Mouse (Mus musculus) ovary, adult 2 months (tissue): ENCODE measurements around the gene Mpp2. TPM values are rescaled to one million over a fixed set of nuclear protein-coding genes. Genes with fewer than 3 reads are reported as not detected.

Source experiments
- polyA plus RNA-seq: library from polyadenylated mRNA; depleted of rRNA; stranded (reverse); fragments of >200 nt; gene quantifications from 2 replicates; pipeline ENCODE4 v1.2.3, GENCODE M21; 2012; rRNA removed

The Mpp2 gene
- polyA plus RNA-seq, result 10.5 and 10.9 TPM in 2 replicates

GRCm38 (mm10) chr11:102087931-102088898, at the start of gene Mpp2:
Mpp2 (minus strand) TSS chr11:102088515.

GRCm38 (mm10) chr11:102107732-102108131, 19.4 kb upstream of the Mpp2 start, which contains the start of gene Pyy:
Pyy (minus strand) TSS chr11:102107832.

DNA sequence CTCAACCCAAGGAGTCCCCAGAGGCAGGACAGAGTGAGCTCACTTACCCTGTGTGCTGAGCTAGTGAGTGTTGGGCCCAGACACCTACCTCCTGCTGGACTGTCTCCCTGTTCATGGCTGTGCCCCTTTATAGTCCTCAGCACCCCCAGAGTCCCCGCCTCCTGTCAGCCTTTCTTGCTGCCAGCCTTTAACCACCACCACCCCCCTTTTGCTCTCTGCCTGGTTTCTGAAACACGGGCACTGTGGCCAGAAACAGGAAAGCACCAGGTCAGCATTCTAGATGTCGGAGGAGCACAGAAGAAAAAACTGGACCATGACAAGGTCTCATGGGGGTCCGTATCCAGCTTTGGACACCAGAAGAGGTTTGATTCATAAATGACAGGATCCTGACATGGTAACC, 12.9 kb upstream of the Mpp2 start, which contains the start of gene Ppy:
TSS of gene Ppy (minus strand) at position 101 of the 400 bp plus-strand sequence.

GRCm38 (mm10) chr11:102041350-102041949, 46.9 kb downstream of the Mpp2 start, which contains the start of gene Cd300lg:
Cd300lg (plus strand) TSS chr11:102041509.

GRCm38 (mm10) chr11:102028087-102028816, 60.1 kb downstream of the Mpp2 start, which contains the start of gene Mpp3:
Mpp3 (minus strand) TSS chr11:102028461.

Other genes starting within 250 kb of the Mpp2 start
- gene Meox1, start 194.1 kb downstream of the Mpp2 start, polyA plus RNA-seq, result 1.2 and 1.7 TPM in 2 replicates
- gene Sost, start 121.5 kb downstream of the Mpp2 start, polyA plus RNA-seq, result 0.20 and 0.30 TPM in 2 replicates
- gene Cfap97d1, start 104.2 kb downstream of the Mpp2 start, polyA plus RNA-seq, result not detected in 2 replicates
- 117 and 138 TPM in 2 replicates for gene Dusp3, start 101.5 kb downstream of the Mpp2 start, polyA plus RNA-seq
- 19.1 and 19.2 TPM in 2 replicates for gene Mpp3, start 60.1 kb downstream of the Mpp2 start, polyA plus RNA-seq
- gene Cd300lg, start 47.0 kb downstream of the Mpp2 start, polyA plus RNA-seq, result 13.3 and 16.6 TPM in 2 replicates
- gene Ppy, start 12.8 kb upstream of the Mpp2 start, polyA plus RNA-seq, result not detected in 2 replicates
- not detected in 2 replicates for gene Pyy, start 19.3 kb upstream of the Mpp2 start, polyA plus RNA-seq
- 3.6 and 3.7 TPM in 2 replicates for gene Nags, start 57.0 kb upstream of the Mpp2 start, polyA plus RNA-seq
- 37.3 and 46.7 TPM in 2 replicates for gene Tmem101, start 67.9 kb upstream of the Mpp2 start, polyA plus RNA-seq
- gene Lsm12, start 96.8 kb upstream of the Mpp2 start, polyA plus RNA-seq, result 25.7 and 33.2 TPM in 2 replicates
- 169 and 171 TPM in 2 replicates for gene G6pc3, start 101.1 kb upstream of the Mpp2 start, polyA plus RNA-seq
- 117 and 151 TPM in 2 replicates for gene Hdac5, start 141.7 kb upstream of the Mpp2 start, polyA plus RNA-seq
- 6.4 and 10.6 TPM in 2 replicates for gene BC030867, start 160.4 kb upstream of the Mpp2 start, polyA plus RNA-seq
- gene Asb16, start 180.2 kb upstream of the Mpp2 start, polyA plus RNA-seq, result 0.37 and 0.42 TPM in 2 replicates
- 60.5 and 74.0 TPM in 2 replicates for gene Tmub2, start 196.4 kb upstream of the Mpp2 start, polyA plus RNA-seq
- 46.0 and 47.7 TPM in 2 replicates for gene Atxn7l3, start 208.1 kb upstream of the Mpp2 start, polyA plus RNA-seq
- 35.3 and 42.8 TPM in 2 replicates for gene Ubtf, start 231.2 kb upstream of the Mpp2 start, polyA plus RNA-seq